27 mouse cellular contexts compared by ENCODE assay signal in genomic region chr2:163491351-163491750, GRCm38 (mm10). TPM values are rescaled to one million over a fixed set of nuclear protein-coding genes. Genes with fewer than 3 reads are reported as not detected.
DNase-seq lines count a peak whose midpoint lies in the region; ATAC-seq and TF ChIP-seq lines count a peak whose summit lies in the region.
"Had no signal": no experiment of that assay in that cellular context is flagged by ENCODE, and none has a peak within 500 bp of the region (broad histone marks: within the 10 kb centered on the region; RNA-seq: fewer than 3 reads in every experiment).

No protein-coding gene starts in this region.

- intact Hi-C loops in left cerebral cortex, postnatal 4 days (cut with DNase I), result no loop called here
- intact Hi-C loops in left cerebral cortex, postnatal 36 days (cut with DNase I), result no loop called here

- H3K36me3 ChIP-seq in hindbrain, embryonic 10.5 days, result no peaks in the 10 kb centered on the region
- H3K36me3 ChIP-seq in hindbrain, embryonic 12.5 days, result no peaks in the 10 kb centered on the region
- H3K36me3 ChIP-seq: heart, embryonic 15.5 days; hindbrain, embryonic 15.5 days; limb, embryonic 12.5 days; liver, embryonic 15.5 days had no signal

- H3K4me1 ChIP-seq in hindbrain, embryonic 10.5 days (replicated peaks), result peaks cover 31% of the 10 kb centered on the region
- peaks cover 18% of the 10 kb centered on the region for H3K4me1 ChIP-seq in hindbrain, embryonic 12.5 days
- H3K4me1 ChIP-seq: heart, embryonic 15.5 days; limb, embryonic 12.5 days; liver, embryonic 15.5 days had no signal

- no peak for TF ChIP-seq CTCF in brain, embryonic 14.5 days (IDR thresholded peaks at IDR 0.05; ENCODE audit: borderline replicate concordance, extremely low read depth, insufficient read depth, insufficient read length)

- no peak overlapping the region for H3K9ac ChIP-seq in hindbrain, embryonic 12.5 days
- H3K9ac ChIP-seq: heart, embryonic 15.5 days; hindbrain, embryonic 15.5 days; limb, embryonic 12.5 days; liver, embryonic 15.5 days had no signal

- 0 out of 2 replicates have a peak overlapping the region, but pooled peaks have one; percentile 23 for H3K27ac ChIP-seq in hindbrain, embryonic 10.5 days
- no peak overlapping the region for H3K27ac ChIP-seq in hindbrain, embryonic 12.5 days
- H3K27ac ChIP-seq: heart, adult 2 months; heart, embryonic 15.5 days; hindbrain, embryonic 15.5 days; limb, embryonic 12.5 days; liver, embryonic 15.5 days had no signal

- no peak for ATAC-seq in hindbrain, embryonic 12.5 days (ENCODE audit: low FRiP score)
- ATAC-seq: CD4-positive, CD25-positive, alpha-beta regulatory T cell, adult 4 months; lung, postnatal 0 days had no signal

- no peak for TF ChIP-seq POLR2A in brain, embryonic 14.5 days (IDR thresholded peaks at IDR 0.05; ENCODE audit: borderline replicate concordance, extremely low read depth, insufficient read depth, insufficient read length, poor library complexity, severe bottlenecking)

- H3K4me3 ChIP-seq in hindbrain, embryonic 10.5 days, result no peak overlapping the region
- H3K4me3 ChIP-seq in hindbrain, embryonic 12.5 days, result no peak overlapping the region
- H3K4me3 ChIP-seq: heart, adult 2 months; heart, embryonic 15.5 days; hindbrain, embryonic 15.5 days; limb, embryonic 12.5 days; liver, embryonic 15.5 days had no signal

- H3K27me3 ChIP-seq in hindbrain, embryonic 10.5 days (ENCODE audit: insufficient read depth, poor library complexity, severe bottlenecking), result no peaks in the 10 kb centered on the region
- no peaks in the 10 kb centered on the region for H3K27me3 ChIP-seq in hindbrain, embryonic 12.5 days
- H3K27me3 ChIP-seq: hindbrain, embryonic 15.5 days; liver, embryonic 15.5 days had no signal

- no peak overlapping the region for H3K4me2 ChIP-seq in hindbrain, embryonic 12.5 days (replicated peaks)
- H3K4me2 ChIP-seq: heart, embryonic 15.5 days; hindbrain, embryonic 15.5 days; limb, embryonic 12.5 days; liver, embryonic 15.5 days had no signal

- no peaks in the 10 kb centered on the region for H3K9me3 ChIP-seq in hindbrain, embryonic 10.5 days
- no peaks in the 10 kb centered on the region for H3K9me3 ChIP-seq in hindbrain, embryonic 12.5 days (replicated peaks)
- H3K9me3 ChIP-seq: heart, embryonic 15.5 days; hindbrain, embryonic 15.5 days; limb, embryonic 12.5 days; liver, embryonic 15.5 days had no signal

- peak; percentile 57 to 74 for DNase-seq in cerebellum, postnatal 10 days
- no peak for DNase-seq in cerebellum, adult 8-10 months
- no peak for DNase-seq in hindbrain, embryonic 10.5 days (ENCODE audit: low spot score)
- peak; percentile 56 for DNase-seq in left cerebral cortex, postnatal 4 days
- no peak for DNase-seq in left cerebral cortex, postnatal 36 days (ENCODE audit: low spot score in 2 of 2)
- DNase-seq in brain, embryonic 14.5 days (ENCODE audit: low read depth), result peak; percentile 67
- no peak for DNase-seq in heart, postnatal 4 days
- DNase-seq: cerebellum, adult 11-12 months; gastrocnemius, postnatal 14 days; heart, adult 2 months; kidney, adult 11 months; layer of hippocampus, postnatal 36 days; right cerebral cortex, adult 18-20 months; thymus, adult 18-20 months had no signal

- 65% methylated on average over 7 of the region's 7 CpGs for WGBS in hindbrain, embryonic 10.5 days
- WGBS in hindbrain, embryonic 12.5 days, result 64% methylated on average over 7 of the region's 7 CpGs

RNA-seq across cellular contexts. Expression of gene R3hdml, which starts 0.8 kb away (rescaled TPM):
- polyA plus RNA-seq in hindbrain, embryonic 10.5 days (2016; fragmentation: Nextera tagmentation; extraction: Ambion mirVana), result not detected in 2 replicates
- not detected in 2 replicates for polyA plus RNA-seq in hindbrain, embryonic 12.5 days (2016; fragmentation: Nextera tagmentation; extraction: Ambion mirVana)
- under 1 TPM in 1 of 2 experiments, not detected in 1; 0.36 TPM for total RNA-seq in left cerebral cortex, postnatal 4 days (2021)
- total RNA-seq in left cerebral cortex, postnatal 36 days (2021), result not detected
- polyA plus RNA-seq in brain, embryonic 14.5 days (2012; rRNA removed), result 0.13 TPM in 1 of 2 replicates, not detected in the other
- not detected for total RNA-seq in heart, postnatal 4 days (2021)
- total RNA-seq: common myeloid progenitor, adult 5-6 weeks; gastrocnemius, postnatal 14 days; heart, adult 2 months; layer of hippocampus, postnatal 36 days; megakaryocyte progenitor cell, adult 5-6 weeks; MEL; monocyte, adult 5-6 weeks; neutrophil, adult 5-6 weeks had no signal
- polyA plus RNA-seq: CD4-positive, CD25-positive, alpha-beta regulatory T cell, adult 4 months; heart, adult 2 months; heart, embryonic 15.5 days; limb, embryonic 12.5 days; liver, embryonic 15.5 days had no signal

RNA-seq across cellular contexts. Expression of gene Hnf4a, which starts 15.3 kb away (rescaled TPM):
- not detected in 2 replicates for polyA plus RNA-seq in hindbrain, embryonic 10.5 days (2016; fragmentation: Nextera tagmentation; extraction: Ambion mirVana)
- not detected in 2 replicates for polyA plus RNA-seq in hindbrain, embryonic 12.5 days (2016; fragmentation: Nextera tagmentation; extraction: Ambion mirVana)
- total RNA-seq in left cerebral cortex, postnatal 4 days (2021), result not detected
- total RNA-seq in left cerebral cortex, postnatal 36 days (2021), result not detected
- 0.05 TPM in 1 of 2 replicates, not detected in the other for polyA plus RNA-seq in brain, embryonic 14.5 days (2012; rRNA removed)
- total RNA-seq in heart, postnatal 4 days (2021), result not detected
- total RNA-seq: gastrocnemius, postnatal 14 days; heart, adult 2 months; layer of hippocampus, postnatal 36 days; monocyte, adult 5-6 weeks; neutrophil, adult 5-6 weeks had no signal
- polyA plus RNA-seq: CD4-positive, CD25-positive, alpha-beta regulatory T cell, adult 4 months; frontal cortex, adult 2 months; heart, adult 2 months; heart, embryonic 15.5 days; limb, embryonic 12.5 days had no signal

RNA-seq across cellular contexts. Expression of gene Fitm2, which starts 18.9 kb away (rescaled TPM):
- polyA plus RNA-seq in hindbrain, embryonic 10.5 days (2016; fragmentation: Nextera tagmentation; extraction: Ambion mirVana), result 10.4 and 10.8 TPM in 2 replicates
- 13.0 and 13.1 TPM in 2 replicates for polyA plus RNA-seq in hindbrain, embryonic 12.5 days (2016; fragmentation: Nextera tagmentation; extraction: Ambion mirVana)
- 10 to 100 TPM; 15.3 TPM for total RNA-seq in left cerebral cortex, postnatal 4 days (2021)
- 10 to 100 TPM; 18.8 to 19.3 TPM for total RNA-seq in left cerebral cortex, postnatal 36 days (2021)
- polyA plus RNA-seq in brain, embryonic 14.5 days (2012; rRNA removed), result 5.3 and 9.8 TPM in 2 replicates
- total RNA-seq in heart, postnatal 4 days (2021), result 10 to 100 TPM; 27.8 to 28.1 TPM

RNA-seq across cellular contexts. Expression of gene Gdap1l1, which starts 53.1 kb away (rescaled TPM):
- 19.0 and 54.8 TPM in 2 replicates for polyA plus RNA-seq in hindbrain, embryonic 10.5 days (2016; fragmentation: Nextera tagmentation; extraction: Ambion mirVana)
- polyA plus RNA-seq in hindbrain, embryonic 12.5 days (2016; fragmentation: Nextera tagmentation; extraction: Ambion mirVana), result 68.7 and 70.1 TPM in 2 replicates
- 10 to 100 TPM; 90.8 to 98.3 TPM for total RNA-seq in left cerebral cortex, postnatal 4 days (2021)
- 10 to 100 TPM; 72.6 to 73.9 TPM for total RNA-seq in left cerebral cortex, postnatal 36 days (2021)
- polyA plus RNA-seq in brain, embryonic 14.5 days (2012; rRNA removed), result 142 and 170 TPM in 2 replicates
- not detected for total RNA-seq in heart, postnatal 4 days (2021)
- total RNA-seq: heart, adult 2 months; megakaryocyte progenitor cell, adult 5-6 weeks; MEL; monocyte, adult 5-6 weeks; neutrophil, adult 5-6 weeks had no signal
- polyA plus RNA-seq: CD4-positive, CD25-positive, alpha-beta regulatory T cell, adult 4 months had no signal

Comparison
In these comparisons a context has a peak if more than half of its experiments do, and no peak if none do; other contexts are left out.
1. DNase-seq: peak in cerebellum, postnatal 10 days (2 of 2), left cerebral cortex, postnatal 4 days (single experiment) and brain, embryonic 14.5 days (single experiment); none in cerebellum, adult 8-10 months (single experiment), hindbrain, embryonic 10.5 days (single experiment), left cerebral cortex, postnatal 36 days (0 of 2) and heart, postnatal 4 days (single experiment).